Mouse (Mus musculus): ENCODE measurements around the gene Galnt9.

GRCm38 (mm10) chr5:110545311-110545710 is 1.2 kb downstream of the Galnt9 start:
- TF ChIP-seq CTCF (IDR thresholded peaks at IDR 0.05; ENCODE audit: low read depth, low read length) (no peak), POLR2A (IDR thresholded peaks at IDR 0.05; ENCODE audit: borderline replicate concordance, low read depth, low read length) (no peak)
